Comparison of ENCODE assay signal across 9 mouse cellular contexts in genomic region chr2:18897742-18898256, GRCm38 (mm10).
A peak's percentile ranks its signal among the peaks of the same experiment; 100 is the strongest.
DNase-seq lines count a peak whose midpoint lies in the region; ATAC-seq and TF ChIP-seq lines count a peak whose summit lies in the region.
"Had no signal": no experiment of that assay in that cellular context is flagged by ENCODE, and none has a peak within 500 bp of the region (broad histone marks: within the 10 kb centered on the region; RNA-seq: fewer than 3 reads in every experiment).

No protein-coding gene starts in this region.

- no peak for DNase-seq in gastrocnemius, adult 2 months
- DNase-seq in gastrocnemius, adult 18-20 months (ENCODE audit: low spot score), result no peak
- DNase-seq in layer of hippocampus, adult 8-10 months (ENCODE audit: low spot score in 2 of 2), result no peak
- no peak for DNase-seq in right cerebral cortex, postnatal 14 days

- ATAC-seq in intestine, embryonic 16.5 days, result peak; percentile 40; the same call in 1 of the 2 replicates
- ATAC-seq in cerebellum, adult (ENCODE audit: insufficient number of reproducible peaks, low FRiP score, low TSS enrichment), result no peak

- H3K27me3 ChIP-seq in intestine, embryonic 16.5 days (replicated peaks; ENCODE audit: control insufficient read depth, insufficient read depth, low read length), result no peaks in the 10 kb centered on the region
- H3K27me3 ChIP-seq: hindbrain, embryonic 15.5 days had no signal

- H3K79me2 ChIP-seq in macrophage (ENCODE audit: inconsistent target), result peaks cover 84% of the 10 kb centered on the region

- peak overlapping the region; percentile 8; the same call in 1 of the 2 replicates for H3K4me3 ChIP-seq in gastrocnemius, adult 2 months
- no peak overlapping the region for H3K4me3 ChIP-seq in bone marrow, adult 2 months (replicated peaks; ENCODE audit: control insufficient read depth, low read depth, low read length)
- H3K4me3 ChIP-seq in intestine, embryonic 16.5 days (ENCODE audit: low read length), result no peak overlapping the region
- no peak overlapping the region for H3K4me3 ChIP-seq in macrophage (ENCODE audit: inconsistent target)
- H3K4me3 ChIP-seq: hindbrain, embryonic 15.5 days had no signal

- H3K4me2 ChIP-seq in intestine, embryonic 16.5 days (ENCODE audit: low read depth, low read length), result no peak overlapping the region
- H3K4me2 ChIP-seq: hindbrain, embryonic 15.5 days had no signal

- no peak for TF ChIP-seq CTCF in gastrocnemius, adult 2 months (IDR thresholded peaks at IDR 0.05)
- TF ChIP-seq CTCF in bone marrow, adult 2 months (IDR thresholded peaks at IDR 0.05; ENCODE audit: control insufficient read depth, insufficient read depth, low read length), result no peak

- peak overlapping the region; percentile 58 for H3K27ac ChIP-seq in gastrocnemius, adult 2 months
- H3K27ac ChIP-seq in bone marrow, adult 2 months (ENCODE audit: control insufficient read depth, insufficient read depth, low read depth, low read length, poor library complexity), result peak overlapping the region; percentile 78
- 0 out of 2 replicates have a peak overlapping the region, but pooled peaks have one; percentile 1 for H3K27ac ChIP-seq in intestine, embryonic 16.5 days (ENCODE audit: low read length)
- peak overlapping the region; percentile 100 for H3K27ac ChIP-seq in macrophage
- H3K27ac ChIP-seq: hindbrain, embryonic 15.5 days had no signal

- H3K9ac ChIP-seq in intestine, embryonic 16.5 days (ENCODE audit: low read depth, low read length), result no peak overlapping the region
- H3K9ac ChIP-seq: hindbrain, embryonic 15.5 days had no signal

- TF ChIP-seq POLR2A in bone marrow, adult 2 months (IDR thresholded peaks at IDR 0.05; ENCODE audit: borderline replicate concordance, control insufficient read depth, low read depth, low read length), result no peak

- intact Hi-C loops in gastrocnemius, adult 2 months (cut with DNase I), result no loop called here

- no peaks in the 10 kb centered on the region for H3K9me3 ChIP-seq in intestine, embryonic 16.5 days (ENCODE audit: control insufficient read depth, low read length)
- H3K9me3 ChIP-seq: hindbrain, embryonic 15.5 days had no signal

- no peaks in the 10 kb centered on the region for H3K36me3 ChIP-seq in intestine, embryonic 16.5 days (ENCODE audit: control insufficient read depth, insufficient read depth, low read length)
- H3K36me3 ChIP-seq in macrophage (ENCODE audit: inconsistent target), result peaks cover 10% of the 10 kb centered on the region; the same call in 1 of the 2 replicates
- H3K36me3 ChIP-seq: hindbrain, embryonic 15.5 days had no signal

- WGBS in bone marrow, adult 2 months, result 4% methylated on average over 10 of the region's 10 CpGs
- WGBS in intestine, embryonic 16.5 days, result 35% methylated on average over 10 of the region's 10 CpGs
- 5% methylated on average over 10 of the region's 10 CpGs for WGBS in macrophage (ENCODE audit: missing documents)

- H3K4me1 ChIP-seq in bone marrow, adult 2 months (ENCODE audit: control insufficient read depth, insufficient read depth, low read length), result peaks cover 4% of the 10 kb centered on the region; the same call in 1 of the 2 replicates
- peaks cover 5% of the 10 kb centered on the region; the same call in 1 of the 2 replicates for H3K4me1 ChIP-seq in intestine, embryonic 16.5 days (ENCODE audit: control insufficient read depth, insufficient read depth, low read length)
- H3K4me1 ChIP-seq: hindbrain, embryonic 15.5 days had no signal

Comparison
In these comparisons a context has a peak if more than half of its experiments do, and no peak if none do; other contexts are left out.
1. H3K27ac ChIP-seq: peak in every context shown above with its lines; median percentile 100 in macrophage; 78 in bone marrow, adult 2 months; 58 in gastrocnemius, adult 2 months; 1 in intestine, embryonic 16.5 days.